Mouse (Mus musculus) MEL (cell line): Measurements from ENCODE around the gene Neurod2. TPM values are rescaled to one million over a fixed set of nuclear protein-coding genes. Genes with fewer than 3 reads are reported as not detected.

Experiments
- DNase-seq: peaks from one replicate; pipeline ENCODE4 v3.0.0; 2011; ENCODE audit warnings: low read depth, low spot score
- H3K27ac ChIP-seq: 2 replicates; pipeline ENCODE4 v1.5.1; 2012; ENCODE audit warnings: low read depth, mild to moderate bottlenecking, control low read depth, low read length, moderate library complexity; ENCODE audit not compliant: control insufficient read depth
- H3K27me3 ChIP-seq, 2 experiments: fragments of 150-350 bp in 1 of 2; sonication (generic) in 1 of 2; 2 replicates each; pipeline ENCODE4 v1.6.1; 2012; ENCODE audit warnings: low read length in 2 of 2, mild to moderate bottlenecking in 2 of 2, improper control_type of control experiment in 1 of 2, moderate library complexity in 1 of 2; ENCODE audit not compliant: insufficient read depth in 2 of 2, control insufficient read depth in 1 of 2
- H3K36me3 ChIP-seq, 2 experiments: 2 replicates each; pipeline ENCODE4 v1.6.1; 2012 to 2014; ENCODE audit warnings: low read length in 2 of 2, improper control_type of control experiment in 1 of 2, inconsistent platforms in 1 of 2, mild to moderate bottlenecking in 1 of 2; ENCODE audit not compliant: insufficient read depth in 2 of 2, control insufficient read depth in 1 of 2
- H3K4me1 ChIP-seq, 2 experiments: fragments of 150-350 bp in 1 of 2; sonication (generic) in 1 of 2; 2 replicates each; pipeline ENCODE4 v1.6.1; 2012; ENCODE audit warnings: low read length in 2 of 2, improper control_type of control experiment in 1 of 2, mild to moderate bottlenecking in 1 of 2; ENCODE audit not compliant: insufficient read depth in 2 of 2, control insufficient read depth in 1 of 2
- H3K4me3 ChIP-seq, 2 experiments: fragments of 150-350 bp in 1 of 2; sonication (generic) in 1 of 2; 2 replicates each; pipeline ENCODE4 v1.5.1; 2012; ENCODE audit warnings: low read depth in 2 of 2, low read length in 2 of 2, mild to moderate bottlenecking in 2 of 2, moderate library complexity in 2 of 2, control low read depth in 1 of 2, improper control_type of control experiment in 1 of 2; ENCODE audit not compliant: control insufficient read depth in 1 of 2, insufficient read depth in 1 of 2
- H3K79me2 ChIP-seq: 2 replicates; pipeline ENCODE4 v1.6.1; 2012; ENCODE audit warnings: mild to moderate bottlenecking, low read length, moderate library complexity; ENCODE audit not compliant: control insufficient read depth, poor library complexity, insufficient read depth
- H3K9ac ChIP-seq: 2 replicates; pipeline ENCODE4 v1.6.1; 2012; ENCODE audit warnings: low read depth, mild to moderate bottlenecking, control low read depth, low read length, moderate library complexity; ENCODE audit not compliant: control insufficient read depth, poor library complexity, severe bottlenecking
- H3K9me3 ChIP-seq: fragments of 150-350 bp; sonication (generic); replicated peaks from 2 replicates; pipeline ENCODE4 v1.6.1; 2012; ENCODE audit warnings: mild to moderate bottlenecking, low read length, improper control_type of control experiment, moderate library complexity; ENCODE audit not compliant: insufficient read depth
- BHLHE40 ChIP-seq: IDR thresholded peaks from 2 replicates; pipeline ENCODE4 v1.6.1; 2012; ENCODE audit warnings: low read depth, mild to moderate bottlenecking, inconsistent platforms, low read length, improper control_type of control experiment, borderline replicate concordance
- CHD1 ChIP-seq: IDR thresholded peaks from 2 replicates; pipeline ENCODE4 v1.6.1; 2012; ENCODE audit warnings: low read depth, mild to moderate bottlenecking, inconsistent platforms, low read length, improper control_type of control experiment
- CTCF ChIP-seq, 3 experiments: IDR thresholded peaks in 2 of 3; conservative IDR thresholded peaks in 1 of 3; 2 replicates each; pipeline ENCODE4 v1.5.1; 2011 to 2012; ENCODE audit warnings: low read length in 3 of 3, low read depth in 2 of 3, mild to moderate bottlenecking in 2 of 3, improper control_type of control experiment in 1 of 3, inconsistent platforms in 1 of 3, mixed read lengths in 1 of 3, moderate library complexity in 1 of 3; ENCODE audit not compliant: control insufficient read depth in 1 of 3, insufficient read depth in 1 of 3, poor library complexity in 1 of 3, severe bottlenecking in 1 of 3
- E2F4 ChIP-seq: IDR thresholded peaks from 2 replicates; pipeline ENCODE4 v1.6.1; 2011; ENCODE audit warnings: low read depth, low read length, improper control_type of control experiment, borderline replicate concordance
- EP300 ChIP-seq, 2 experiments: IDR thresholded peaks; 2 replicates each; pipeline ENCODE4 v1.6.1; 2011; ENCODE audit warnings: improper control_type of control experiment in 2 of 2, low read length in 2 of 2, low read depth in 1 of 2, mild to moderate bottlenecking in 1 of 2
- ETS1 ChIP-seq: IDR thresholded peaks from 2 replicates; pipeline ENCODE4 v1.6.1; 2012; ENCODE audit warnings: low read depth, mild to moderate bottlenecking, inconsistent platforms, low read length, improper control_type of control experiment, moderate library complexity
- GABPA ChIP-seq: IDR thresholded peaks from 2 replicates; pipeline ENCODE4 v1.6.1; 2012; ENCODE audit warnings: low read depth, mild to moderate bottlenecking, inconsistent platforms, low read length, improper control_type of control experiment, moderate library complexity
- GATA1 ChIP-seq: IDR thresholded peaks from 2 replicates; pipeline ENCODE4 v1.6.1; 2011; ENCODE audit warnings: low read depth, low read length, improper control_type of control experiment
- HCFC1 ChIP-seq: IDR thresholded peaks from 2 replicates; pipeline ENCODE4 v1.6.1; 2012; ENCODE audit warnings: low read depth, mild to moderate bottlenecking, inconsistent platforms, low read length, improper control_type of control experiment, moderate library complexity
- JUND ChIP-seq: IDR thresholded peaks from 2 replicates; pipeline ENCODE4 v1.6.1; 2011; ENCODE audit warnings: low read depth, mild to moderate bottlenecking, improper control_type of control experiment, low read length
- KAT2A ChIP-seq: conservative IDR thresholded peaks from 2 replicates; pipeline ENCODE4 v1.6.1; 2012; ENCODE audit warnings: low read depth, low read length, improper control_type of control experiment, inconsistent platforms
- MAX ChIP-seq: IDR thresholded peaks from 2 replicates; pipeline ENCODE4 v1.6.1; 2011; ENCODE audit warnings: low read length, improper control_type of control experiment
- MXI1 ChIP-seq: IDR thresholded peaks from 2 replicates; pipeline ENCODE4 v1.6.1; 2011; ENCODE audit warnings: mild to moderate bottlenecking, low read depth, low read length, improper control_type of control experiment
- NRF1 ChIP-seq: IDR thresholded peaks from 2 replicates; pipeline ENCODE4 v1.6.1; 2014; ENCODE audit warnings: low read depth, mild to moderate bottlenecking, inconsistent platforms, low read length, improper control_type of control experiment, moderate library complexity; ENCODE audit not compliant: poor library complexity, insufficient read depth, severe bottlenecking
- POLR2AphosphoS5 ChIP-seq: IDR thresholded peaks from 2 replicates; pipeline ENCODE4 v1.6.1; 2012; ENCODE audit warnings: low read depth, borderline replicate concordance, mild to moderate bottlenecking, inconsistent platforms, low read length, moderate library complexity, mixed read lengths
- RAD21 ChIP-seq: IDR thresholded peaks from 2 replicates; pipeline ENCODE4 v1.6.1; 2011; ENCODE audit warnings: mild to moderate bottlenecking, low read depth, low read length, improper control_type of control experiment
- RCOR1 ChIP-seq: IDR thresholded peaks from 2 replicates; pipeline ENCODE4 v1.6.1; 2012; ENCODE audit warnings: low read depth, mild to moderate bottlenecking, inconsistent platforms, low read length, improper control_type of control experiment
- SIN3A ChIP-seq: IDR thresholded peaks from 2 replicates; pipeline ENCODE4 v1.6.1; 2012; ENCODE audit warnings: low read length, improper control_type of control experiment, inconsistent platforms
- SMC3 ChIP-seq: IDR thresholded peaks from 2 replicates; pipeline ENCODE4 v1.6.1; 2011; ENCODE audit warnings: low read depth, low read length, improper control_type of control experiment
- TCF12 ChIP-seq: IDR thresholded peaks from 2 replicates; pipeline ENCODE4 v1.6.1; 2014; ENCODE audit warnings: low read depth, mild to moderate bottlenecking, inconsistent platforms, low read length, improper control_type of control experiment, moderate library complexity
- UBTF ChIP-seq: IDR thresholded peaks from 2 replicates; pipeline ENCODE4 v1.6.1; 2012; ENCODE audit warnings: low read depth, mild to moderate bottlenecking, inconsistent platforms, low read length, improper control_type of control experiment, moderate library complexity, borderline replicate concordance; ENCODE audit not compliant: insufficient read depth
- USF1 ChIP-seq: IDR thresholded peaks from 2 replicates; pipeline ENCODE4 v1.6.1; 2014; ENCODE audit warnings: low read depth, mild to moderate bottlenecking, inconsistent platforms, low read length, improper control_type of control experiment, moderate library complexity
- USF2 ChIP-seq, 2 experiments: IDR thresholded peaks; 2 replicates each; pipeline ENCODE4 v1.6.1; 2011 to 2012; ENCODE audit warnings: improper control_type of control experiment in 2 of 2, low read length in 2 of 2, borderline replicate concordance in 1 of 2, inconsistent platforms in 1 of 2, low read depth in 1 of 2, mild to moderate bottlenecking in 1 of 2; ENCODE audit not compliant: insufficient read depth in 1 of 2
- ZKSCAN1 ChIP-seq: IDR thresholded peaks from 2 replicates; pipeline ENCODE4 v1.6.1; 2012; ENCODE audit warnings: low read depth, mild to moderate bottlenecking, inconsistent platforms, low read length, improper control_type of control experiment, moderate library complexity
- ZMIZ1 ChIP-seq: IDR thresholded peaks from 2 replicates; pipeline ENCODE4 v1.6.1; 2012; ENCODE audit warnings: low read depth, mild to moderate bottlenecking, inconsistent platforms, low read length, improper control_type of control experiment, moderate library complexity
- polyA plus RNA-seq, 2 experiments: library from polyadenylated mRNA; stranded (reverse) in 1 of 2; unstranded in 1 of 2; fragments of >175 nt in 1 of 2; fragments of >200 nt in 1 of 2; gene quantifications; 2 replicates each; pipeline versions ENCODE4 v1.2.1 to v1.2.4; 2012; ENCODE audit warnings: low replicate concordance in 2 of 2, low read depth in 1 of 2; ENCODE audit not compliant: insufficient read length in 2 of 2, insufficient read depth in 1 of 2, missing spikeins in 1 of 2
- total RNA-seq: library from RNA; depleted of rRNA; stranded (reverse); fragments of 300-350 nt; gene quantifications from 2 replicates; pipeline ENCODE4 v1.2.3, GENCODE M21; 2012

Gene Neurod2
- total and polyA plus RNA-seq, 3 experiments = not detected

GRCm38 (mm10) chr11:98347385-98348082 is 18.1 kb upstream of the Neurod2 start:
- no peaks in the 10 kb centered on the region for H3K27me3 ChIP-seq
- TF ChIP-seq JUND (no peak), ZMIZ1 (no peak), GABPA (no peak), KAT2A (no peak), NRF1 (no peak), CHD1 (no peak), CTCF (IDR thresholded peaks at IDR 0.05 in 2 of 3, conservative IDR thresholded peaks at IDR 0.05 in 1 of 3; ENCODE audit: control insufficient read depth in 1 of 3, insufficient read depth in 1 of 3, low read depth in 2 of 3, low read length in 3 of 3, poor library complexity in 1 of 3, severe bottlenecking in 1 of 3) (no peak), TCF12 (no peak), USF1 (no peak), RCOR1 (no peak), MAX (no peak; the same call in 1 of the 2 replicates), GATA1 (no peak), ZKSCAN1 (no peak), EP300 (IDR thresholded peaks at IDR 0.05; ENCODE audit: low read depth in 1 of 2, low read length in 2 of 2) (no peak), BHLHE40 (no peak), E2F4 (no peak), UBTF (no peak), POLR2AphosphoS5 (no peak)
- peaks cover 4 to 27% of the 10 kb centered on the region in 2 experiments; a peak in 3 of 4 replicates for H3K4me1 ChIP-seq
- H3K79me2 ChIP-seq = peaks cover 5% of the 10 kb centered on the region
- H3K27ac ChIP-seq = no peak overlapping the region
- H3K4me3 ChIP-seq = peak overlapping the region; percentile 85 to 97
- peak overlapping the region; percentile 94 for H3K9ac ChIP-seq
- peaks cover 0 to 11% of the 10 kb centered on the region in 2 experiments; a peak in 2 of 4 replicates for H3K36me3 ChIP-seq
- H3K9me3 ChIP-seq = no peaks in the 10 kb centered on the region
- no peak for DNase-seq

- Histone ChIP-seq H3K27me3 (no peaks in the 10 kb centered on the region), H3K79me2 (peaks cover 5% of the 10 kb centered on the region), H3K9ac (peak overlapping the region; percentile 41), H3K9me3 (no peaks in the 10 kb centered on the region), H3K36me3 (peaks cover 0 to 11% of the 10 kb centered on the region in 2 experiments; a peak in 2 of 4 replicates), H3K4me3 (peak overlapping the region; percentile 54 to 66; a peak in 3 of 4 replicates), H3K27ac (no peak overlapping the region), H3K4me1 (peaks cover 4 to 27% of the 10 kb centered on the region in 2 experiments; a peak in 3 of 4 replicates)
- TF ChIP-seq HCFC1 (no peak), ETS1 (no peak), RAD21 (no peak), SMC3 (no peak), USF2 (IDR thresholded peaks at IDR 0.05; ENCODE audit: borderline replicate concordance in 1 of 2, insufficient read depth in 1 of 2, low read depth in 1 of 2, low read length in 2 of 2) (no peak), SIN3A (0 out of 2 replicates have a peak, but pooled peaks have one; percentile 46), MXI1 (no peak), KAT2A (no peak), MAX (no peak), CTCF (IDR thresholded peaks at IDR 0.05 in 2 of 3, conservative IDR thresholded peaks at IDR 0.05 in 1 of 3; ENCODE audit: control insufficient read depth in 1 of 3, insufficient read depth in 1 of 3, low read depth in 2 of 3, low read length in 3 of 3, poor library complexity in 1 of 3, severe bottlenecking in 1 of 3) (peak in 1 of 3 experiments; percentile 9; a peak in 1 of 6 replicates)
- peak; percentile 56 for DNase-seq
Observed at GRCm38 (mm10) chr11:98346168-98346567, 16.7 kb upstream of the Neurod2 start.
